Comparison of ENCODE assay signal across 24 mouse cellular contexts in the genomic region with DNA sequence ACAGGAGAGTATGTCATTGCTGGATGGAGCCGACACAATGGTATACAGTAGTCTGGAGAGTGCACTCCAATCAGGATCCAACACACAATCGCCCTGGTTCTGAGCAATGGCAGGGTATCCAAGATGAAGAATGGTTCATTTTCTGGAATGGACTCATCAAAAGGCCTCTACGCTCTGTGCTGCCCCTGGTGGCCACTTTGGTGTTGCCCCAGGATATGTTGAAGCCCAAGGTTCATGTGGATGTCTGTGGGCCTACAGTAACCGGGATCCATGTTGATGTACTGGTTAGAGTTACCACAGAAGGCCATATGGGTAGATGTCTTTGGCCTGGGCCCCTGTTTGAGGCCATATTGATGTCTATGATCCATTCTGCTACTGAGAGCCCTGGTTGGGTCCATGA. TPM values are rescaled to one million over a fixed set of nuclear protein-coding genes. Genes with fewer than 3 reads are reported as not detected.
A peak's percentile ranks its signal among the peaks of the same experiment; 100 is the strongest.
DNase-seq lines count a peak whose midpoint lies in the region; ATAC-seq and TF ChIP-seq lines count a peak whose summit lies in the region.
"Had no signal": no experiment of that assay in that cellular context is flagged by ENCODE, and none has a peak within 500 bp of the region (broad histone marks: within the 10 kb centered on the region; RNA-seq: fewer than 3 reads in every experiment).

No protein-coding gene starts in this region.

- no peaks in the 10 kb centered on the region for H3K27me3 ChIP-seq in forebrain, postnatal 0 days (ENCODE audit: insufficient read depth, low read length)
- no peaks in the 10 kb centered on the region for H3K27me3 ChIP-seq in forebrain, embryonic 11.5 days (ENCODE audit: control insufficient read depth, insufficient read depth, low read length)
- H3K27me3 ChIP-seq in midbrain, embryonic 12.5 days: no peaks in the 10 kb centered on the region
- H3K27me3 ChIP-seq in midbrain, embryonic 15.5 days (replicated peaks): no peaks in the 10 kb centered on the region
- peaks cover 14% of the 10 kb centered on the region for H3K27me3 ChIP-seq in Patski
- H3K27me3 ChIP-seq: hindbrain, embryonic 12.5 days; neural tube, embryonic 13.5 days had no signal

- H3K4me3 ChIP-seq in forebrain, postnatal 0 days (ENCODE audit: low read depth, low read length): no peak overlapping the region
- H3K4me3 ChIP-seq in forebrain, embryonic 11.5 days (ENCODE audit: low read depth, low read length): no peak overlapping the region
- H3K4me3 ChIP-seq in midbrain, embryonic 12.5 days: no peak overlapping the region
- H3K4me3 ChIP-seq in midbrain, embryonic 15.5 days: no peak overlapping the region
- H3K4me3 ChIP-seq: gastrocnemius, adult 2 months; hindbrain, embryonic 12.5 days; neural tube, embryonic 13.5 days had no signal

- H3K4me2 ChIP-seq in forebrain, postnatal 0 days (ENCODE audit: low read depth): no peak overlapping the region
- H3K4me2 ChIP-seq in forebrain, embryonic 11.5 days (ENCODE audit: low read depth, low read length, severe bottlenecking): no peak overlapping the region
- H3K4me2 ChIP-seq in midbrain, embryonic 12.5 days (replicated peaks): no peak overlapping the region
- no peak overlapping the region for H3K4me2 ChIP-seq in midbrain, embryonic 15.5 days
- H3K4me2 ChIP-seq: hindbrain, embryonic 12.5 days; neural tube, embryonic 13.5 days had no signal

- in situ Hi-C loops in Patski (cut with MboI; ENCODE audit: low pct_unique_long_range_greater_than_20kb): no loop called here

- no peak overlapping the region for H3K9ac ChIP-seq in forebrain, postnatal 0 days
- H3K9ac ChIP-seq in forebrain, embryonic 11.5 days (ENCODE audit: low read length): no peak overlapping the region
- H3K9ac ChIP-seq in midbrain, embryonic 12.5 days (replicated peaks): no peak overlapping the region
- H3K9ac ChIP-seq in midbrain, embryonic 15.5 days: no peak overlapping the region
- H3K9ac ChIP-seq: hindbrain, embryonic 12.5 days; neural tube, embryonic 13.5 days had no signal

- no peak for DNase-seq in forebrain, postnatal 0 days
- no peak for DNase-seq in forebrain, embryonic 11.5 days (ENCODE audit: low spot score)
- DNase-seq in Patski (ENCODE audit: low read depth, low spot score): no peak
- no peak for DNase-seq in spleen, adult 12 weeks (ENCODE audit: low spot score)
- DNase-seq in adrenal gland, adult 2 months: no peak
- DNase-seq: cerebellum, adult 9-10 months; gastrocnemius, adult 2 months; heart, adult 18-20 months; kidney, adult 11 months; kidney, postnatal 36 days; lung, postnatal 4 days; retina, postnatal 1 day; thymus, postnatal 25 days had no signal

- H3K4me1 ChIP-seq in forebrain, postnatal 0 days (ENCODE audit: insufficient read depth): no peaks in the 10 kb centered on the region
- no peaks in the 10 kb centered on the region for H3K4me1 ChIP-seq in forebrain, embryonic 11.5 days (replicated peaks; ENCODE audit: control insufficient read depth, insufficient read depth, low read length)
- no peaks in the 10 kb centered on the region for H3K4me1 ChIP-seq in midbrain, embryonic 12.5 days
- no peaks in the 10 kb centered on the region for H3K4me1 ChIP-seq in midbrain, embryonic 15.5 days
- H3K4me1 ChIP-seq: hindbrain, embryonic 12.5 days; neural tube, embryonic 13.5 days had no signal

- H3K27ac ChIP-seq in forebrain, postnatal 0 days (ENCODE audit: low read depth, low read length): no peak overlapping the region
- H3K27ac ChIP-seq in forebrain, embryonic 11.5 days (ENCODE audit: low read depth, low read length): no peak overlapping the region
- H3K27ac ChIP-seq in midbrain, embryonic 12.5 days (replicated peaks): no peak overlapping the region
- no peak overlapping the region for H3K27ac ChIP-seq in midbrain, embryonic 15.5 days
- H3K27ac ChIP-seq: gastrocnemius, adult 2 months; hindbrain, embryonic 12.5 days; neural tube, embryonic 13.5 days had no signal

- no peaks in the 10 kb centered on the region for H3K9me3 ChIP-seq in forebrain, postnatal 0 days (ENCODE audit: low read length)
- H3K9me3 ChIP-seq in forebrain, embryonic 11.5 days (ENCODE audit: control insufficient read depth, low read length): no peaks in the 10 kb centered on the region
- H3K9me3 ChIP-seq in midbrain, embryonic 12.5 days: no peaks in the 10 kb centered on the region
- H3K9me3 ChIP-seq in midbrain, embryonic 15.5 days: no peaks in the 10 kb centered on the region
- H3K9me3 ChIP-seq: hindbrain, embryonic 12.5 days; neural tube, embryonic 13.5 days had no signal

- TF ChIP-seq CTCF in forebrain, postnatal 0 days (IDR thresholded peaks at IDR 0.05; ENCODE audit: low read depth): 0 out of 2 replicates have a peak, but pooled peaks have one; percentile 2
- TF ChIP-seq CTCF in Patski (IDR thresholded peaks at IDR 0.05): peak; percentile 14

- POLR2A ChIA-PET in Patski (lab: Charles Lee): no interaction called here

- no peak for ATAC-seq in forebrain, postnatal 0 days
- no peak for ATAC-seq in forebrain, embryonic 11.5 days (replicated peaks; ENCODE audit: low FRiP score)
- 0 out of 2 replicates have a peak, but pooled peaks have one; percentile 19 for ATAC-seq in midbrain, embryonic 12.5 days (ENCODE audit: low FRiP score, low read depth)
- ATAC-seq in midbrain, embryonic 15.5 days (replicated peaks): no peak
- no peak for ATAC-seq in Patski
- ATAC-seq in inflammation-experienced regulatory T-cells, adult 6 months: peak; percentile 65
- ATAC-seq: forebrain, embryonic 14.5 days had no signal

- 93% methylated on average over 4 of the region's 4 CpGs for WGBS in forebrain, postnatal 0 days
- WGBS in forebrain, embryonic 11.5 days: 91% methylated on average over 4 of the region's 4 CpGs
- 87% methylated on average over 4 of the region's 4 CpGs for WGBS in midbrain, embryonic 12.5 days
- 93% methylated on average over 4 of the region's 4 CpGs for WGBS in midbrain, embryonic 15.5 days

- no peaks in the 10 kb centered on the region for H3K36me3 ChIP-seq in forebrain, postnatal 0 days (ENCODE audit: insufficient read depth)
- no peaks in the 10 kb centered on the region for H3K36me3 ChIP-seq in forebrain, embryonic 11.5 days (ENCODE audit: control insufficient read depth, insufficient read depth, low read length)
- no peaks in the 10 kb centered on the region for H3K36me3 ChIP-seq in midbrain, embryonic 12.5 days
- no peaks in the 10 kb centered on the region for H3K36me3 ChIP-seq in midbrain, embryonic 15.5 days (replicated peaks)
- H3K36me3 ChIP-seq: hindbrain, embryonic 12.5 days; neural tube, embryonic 13.5 days had no signal

- CTCF ChIA-PET in Patski (lab: Charles Lee): no interaction called here

RNA-seq across cellular contexts. Expression of a gene that starts 31.1 kb away (rescaled TPM):
- 0.08 TPM in 1 of 2 replicates, not detected in the other for total RNA-seq in forebrain, postnatal 0 days (2014; rRNA removed)
- polyA plus RNA-seq in forebrain, postnatal 0 days (2015; fragmentation: Nextera tagmentation; extraction: Ambion mirVana): 0.06 TPM in 1 of 2 replicates, not detected in the other
- not detected in 2 replicates for polyA plus RNA-seq in forebrain, embryonic 11.5 days (2014; fragmentation: Nextera tagmentation; extraction: Ambion mirVana)
- not detected in 2 replicates for polyA plus RNA-seq in midbrain, embryonic 12.5 days (2016; fragmentation: Nextera tagmentation; extraction: Ambion mirVana)
- polyA plus RNA-seq in midbrain, embryonic 15.5 days (2015; fragmentation: Nextera tagmentation; extraction: Ambion mirVana): 0.17 TPM in 1 of 2 replicates, not detected in the other
- polyA plus RNA-seq in Patski (2021): not detected
- polyA plus RNA-seq in inflammation-experienced regulatory T-cells, adult 6 months (2017; shearing (Covaris generic)): not detected
- total RNA-seq in adrenal gland, adult 2 months (2021): not detected
- polyA plus RNA-seq in adrenal gland, adult 2 months (2012; rRNA removed): not detected in 2 replicates
- total RNA-seq: gastrocnemius, adult 2 months; heart, adult 18-20 months; monocyte, adult 5-6 weeks had no signal
- polyA plus RNA-seq: forebrain, embryonic 14.5 days; heart, embryonic 16.5 days; hindbrain, embryonic 12.5 days; limb, embryonic 11.5 days; liver, embryonic 16.5 days; neural tube, embryonic 13.5 days; stomach, embryonic 14.5 days had no signal

Comparison
In these comparisons a context has a peak if more than half of its experiments do, and no peak if none do; other contexts are left out.
1. ATAC-seq: peak in midbrain, embryonic 12.5 days (single experiment) and inflammation-experienced regulatory T-cells, adult 6 months (single experiment); none in forebrain, postnatal 0 days (single experiment), forebrain, embryonic 11.5 days (single experiment), midbrain, embryonic 15.5 days (single experiment) and Patski (single experiment).